Mouse (Mus musculus): Measurements from ENCODE around the gene Usp47.

Usp47 gene

GRCm38 (mm10) chr7:112023150-112023600 lies at the start of gene Usp47:
Gene Usp47, plus strand, starts transcription at chr7:112023504.
- DNase-seq (ENCODE audit: low spot score) = peak; percentile 71

GRCm38 (mm10) chr7:111976401-111976800 lies 46.9 kb upstream of the Usp47 start:
- no peak for DNase-seq (ENCODE audit: low spot score)

GRCm38 (mm10) chr7:111977871-111978270 lies 45.4 kb upstream of the Usp47 start:
- no peak for DNase-seq (ENCODE audit: low spot score)

GRCm38 (mm10) chr7:111982296-111982695 lies 41.0 kb upstream of the Usp47 start:
- no peak for DNase-seq (ENCODE audit: low spot score)

- DNase-seq (ENCODE audit: low spot score) = no peak
These were observed 38.8 kb upstream of the Usp47 start for GRCm38 (mm10) chr7:111984530-111984929.

- no peak for DNase-seq (ENCODE audit: low spot score)
These were observed 38.0 kb upstream of the Usp47 start for GRCm38 (mm10) chr7:111985266-111985665.

- no peak for DNase-seq (ENCODE audit: low spot score)
These were observed 36.4 kb upstream of the Usp47 start for GRCm38 (mm10) chr7:111986906-111987305.

- DNase-seq (ENCODE audit: low spot score) = no peak
These were observed 25.9 kb upstream of the Usp47 start for GRCm38 (mm10) chr7:111997441-111997840.

- DNase-seq (ENCODE audit: low spot score) = no peak
These were observed 24.8 kb upstream of the Usp47 start for GRCm38 (mm10) chr7:111998446-111999004.

- DNase-seq (ENCODE audit: low spot score) = no peak
These were observed 23.9 kb upstream of the Usp47 start for GRCm38 (mm10) chr7:111999376-111999775.

GRCm38 (mm10) chr7:112000166-112000565 lies 23.1 kb upstream of the Usp47 start:
- DNase-seq (ENCODE audit: low spot score) = no peak

- DNase-seq (ENCODE audit: low spot score) = no peak
These were observed 12.8 kb upstream of the Usp47 start for GRCm38 (mm10) chr7:112010511-112010910.

GRCm38 (mm10) chr7:112010976-112011375 lies 12.3 kb upstream of the Usp47 start:
- DNase-seq (ENCODE audit: low spot score) = no peak

GRCm38 (mm10) chr7:112012102-112012501 lies 11.2 kb upstream of the Usp47 start:
- no peak for DNase-seq (ENCODE audit: low spot score)

- no peak for DNase-seq (ENCODE audit: low spot score)
These were observed 10.6 kb upstream of the Usp47 start for GRCm38 (mm10) chr7:112012621-112013177.

- DNase-seq (ENCODE audit: low spot score) = no peak
These were observed 9.2 kb upstream of the Usp47 start for GRCm38 (mm10) chr7:112014148-112014547.

GRCm38 (mm10) chr7:112022506-112023149 lies 676 bp upstream of the Usp47 start:
- DNase-seq (ENCODE audit: low spot score) = no peak

GRCm38 (mm10) chr7:112023601-112024445 lies 519 bp downstream of the Usp47 start:
- DNase-seq (ENCODE audit: low spot score) = peak; percentile 44

- no peak for DNase-seq (ENCODE audit: low spot score)
These were observed 1.1 kb downstream of the Usp47 start for GRCm38 (mm10) chr7:112024446-112024730.

GRCm38 (mm10) chr7:112024856-112025255 lies 1.6 kb downstream of the Usp47 start:
- DNase-seq (ENCODE audit: low spot score) = no peak

GRCm38 (mm10) chr7:112030594-112030993 lies 7.3 kb downstream of the Usp47 start:
- DNase-seq (ENCODE audit: low spot score) = no peak

- peak; percentile 42 for DNase-seq (ENCODE audit: low spot score)
These were observed 12.5 kb downstream of the Usp47 start for GRCm38 (mm10) chr7:112035804-112036203.

- DNase-seq (ENCODE audit: low spot score) = no peak
These were observed 13.3 kb downstream of the Usp47 start for GRCm38 (mm10) chr7:112036636-112037035.

Data from c-Kit-positive CD71-positive TER-119-positive erythroid progenitor cells, embryonic 14.5 days (primary cell).